Mouse (Mus musculus) right cerebral cortex, postnatal 4 days (tissue): ENCODE measurements around the gene Camsap2.

Experiments
- DNase-seq: peaks from one replicate; pipeline ENCODE4 v3.0.0-alpha.2; 2022

Camsap2 gene

GRCm38 (mm10) chr1:136343727-136344126 lies 2.2 kb downstream of the Camsap2 start:
- no peak for DNase-seq

DNA sequence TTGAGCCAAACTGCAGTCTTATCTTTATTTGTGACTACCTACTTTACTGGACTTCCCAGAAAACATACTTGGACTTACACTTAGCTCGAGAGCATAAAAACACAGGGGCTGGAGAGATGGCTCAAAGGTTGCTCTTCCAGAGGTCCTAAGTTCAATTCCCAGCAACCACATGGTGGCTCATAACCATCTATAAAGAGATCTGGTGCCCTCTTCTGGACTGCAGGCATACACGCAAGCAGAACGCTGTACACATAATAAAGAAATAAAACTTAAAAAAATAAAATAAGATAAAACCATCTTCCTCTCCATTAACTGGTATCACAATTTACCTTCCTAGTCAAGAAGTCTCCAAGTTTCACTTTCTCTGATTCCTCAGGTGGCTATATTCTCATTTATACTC lies 5.4 kb downstream of the Camsap2 start:
- no peak for DNase-seq

DNA sequence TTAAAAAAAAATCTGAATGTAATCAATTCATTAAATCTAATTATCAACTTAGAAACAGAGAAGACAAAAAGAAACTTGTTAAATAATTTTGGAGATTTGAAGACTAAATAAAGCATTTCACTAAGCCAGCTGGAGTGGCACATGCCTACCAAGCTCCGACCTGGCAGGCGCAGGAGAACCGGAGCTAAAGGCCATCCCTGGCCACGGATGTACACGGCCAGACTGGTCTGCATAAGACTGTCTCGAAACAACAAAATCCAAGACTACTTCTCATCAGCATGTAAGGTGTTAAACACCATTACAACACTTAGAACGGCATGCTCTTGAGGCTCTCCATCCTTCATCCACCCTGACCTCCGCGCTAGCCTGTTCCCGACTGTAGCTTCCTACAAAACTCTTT lies 11.2 kb downstream of the Camsap2 start:
- DNase-seq, result no peak

DNA sequence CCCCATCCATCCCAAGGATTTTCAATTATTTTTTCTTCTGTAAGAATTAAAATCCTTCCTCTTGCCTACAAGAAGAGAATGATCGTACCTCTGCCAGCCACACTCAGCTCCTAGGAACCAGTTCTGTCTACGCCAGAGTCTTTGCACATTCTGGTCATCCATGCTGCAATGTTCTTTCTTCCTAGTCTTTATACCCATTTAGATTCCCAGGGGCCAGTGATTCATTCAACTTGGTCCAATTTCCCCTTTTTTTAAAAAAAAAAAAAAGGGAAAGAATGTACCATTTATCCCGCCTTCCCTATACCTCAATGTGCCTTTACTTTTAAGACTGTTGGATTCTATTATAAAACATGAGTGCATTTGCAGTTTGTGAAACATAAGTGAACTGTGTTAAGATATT lies 12.4 kb downstream of the Camsap2 start:
- no peak for DNase-seq

- DNase-seq, result no peak
These were observed 12.8 kb downstream of the Camsap2 start for GRCm38 (mm10) chr1:136333071-136333470.

DNA sequence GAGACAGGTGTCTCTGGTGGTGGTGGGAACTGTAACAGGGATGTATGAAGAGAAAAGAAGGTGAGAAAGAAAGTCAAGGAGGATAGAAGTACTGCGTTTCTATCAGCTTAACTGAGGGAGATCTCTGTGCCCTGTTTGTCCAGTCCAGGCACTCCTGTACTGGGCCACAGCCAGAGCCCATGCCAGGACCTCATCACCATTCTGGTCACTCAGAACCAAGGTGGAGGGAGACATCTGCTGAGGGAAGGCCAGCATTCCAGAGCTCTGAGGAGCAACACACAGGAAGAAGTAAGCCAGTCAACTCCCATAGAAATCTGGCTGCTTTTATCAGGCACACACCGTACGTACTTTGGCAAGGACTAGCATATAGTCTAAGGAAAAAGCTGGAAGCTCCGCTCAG lies 14.1 kb downstream of the Camsap2 start:
- DNase-seq, result no peak

- DNase-seq, result no peak
These were observed 16.5 kb downstream of the Camsap2 start for GRCm38 (mm10) chr1:136329426-136329825.

- no peak for DNase-seq
These were observed 17.3 kb downstream of the Camsap2 start for GRCm38 (mm10) chr1:136328640-136329039.

- no peak for DNase-seq
These were observed 18.3 kb downstream of the Camsap2 start for GRCm38 (mm10) chr1:136327638-136328037.

- DNase-seq, result no peak
These were observed 20.0 kb downstream of the Camsap2 start for GRCm38 (mm10) chr1:136325933-136326332.

DNA sequence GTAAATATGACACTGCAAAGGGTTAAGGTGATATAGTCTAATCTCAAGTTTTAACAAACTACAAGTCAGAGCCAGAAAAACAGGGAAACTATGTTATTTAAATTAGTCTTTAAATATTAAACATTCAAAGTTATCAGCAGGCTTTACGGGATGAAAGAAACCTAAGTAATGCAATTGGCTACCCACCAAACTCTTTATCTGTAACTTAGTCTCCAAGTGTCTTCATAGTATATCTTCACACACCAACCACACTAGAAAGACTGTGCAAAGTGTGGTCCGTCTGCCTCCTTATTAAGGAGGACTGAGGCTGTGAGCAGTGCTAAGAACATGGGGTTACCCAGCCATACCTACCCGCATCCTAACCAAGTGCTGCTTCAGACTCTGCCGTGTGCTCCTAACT lies 23.6 kb downstream of the Camsap2 start:
- DNase-seq, result no peak

GRCm38 (mm10) chr1:136316317-136316716 lies 29.6 kb downstream of the Camsap2 start:
- no peak for DNase-seq

DNA sequence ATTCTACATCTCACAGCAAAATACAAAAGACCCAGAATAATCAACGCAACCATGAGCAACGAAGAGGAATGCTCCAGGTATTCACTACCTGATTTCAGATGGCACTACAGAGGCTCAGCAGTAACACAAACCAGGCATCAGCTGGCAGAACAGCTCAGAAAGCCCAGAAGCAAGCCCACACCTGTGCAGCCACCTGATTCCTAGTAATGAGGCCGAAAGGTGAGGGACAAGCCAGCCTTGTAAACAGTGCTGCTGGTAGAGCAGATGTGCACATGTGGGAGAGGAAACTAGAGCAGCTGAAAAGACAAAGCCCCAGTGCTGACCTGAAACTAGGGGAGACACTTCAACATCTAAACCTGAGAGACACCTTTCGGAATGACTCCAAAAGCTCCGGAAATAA lies 36.7 kb downstream of the Camsap2 start:
- DNase-seq, result no peak

DNA sequence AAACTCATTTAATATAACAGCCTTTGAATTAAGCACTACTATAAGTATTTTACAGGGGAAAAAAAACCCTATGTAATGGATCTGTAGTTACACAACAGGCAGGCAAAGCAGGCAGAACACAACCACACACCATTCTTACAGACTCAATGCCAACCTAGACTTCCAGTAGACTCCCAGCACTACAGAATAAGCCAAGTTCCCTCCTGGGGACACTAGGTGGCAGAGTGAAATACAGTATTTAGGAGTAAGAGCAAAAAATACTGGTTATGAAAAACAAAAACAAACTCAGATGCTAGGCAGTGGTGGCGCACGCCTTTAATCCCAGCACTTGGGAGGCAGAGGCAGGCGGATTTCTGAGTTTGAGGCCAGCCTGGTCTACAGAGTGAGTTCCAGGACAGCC lies 39.5 kb downstream of the Camsap2 start:
- DNase-seq, result peak; percentile 10

DNA sequence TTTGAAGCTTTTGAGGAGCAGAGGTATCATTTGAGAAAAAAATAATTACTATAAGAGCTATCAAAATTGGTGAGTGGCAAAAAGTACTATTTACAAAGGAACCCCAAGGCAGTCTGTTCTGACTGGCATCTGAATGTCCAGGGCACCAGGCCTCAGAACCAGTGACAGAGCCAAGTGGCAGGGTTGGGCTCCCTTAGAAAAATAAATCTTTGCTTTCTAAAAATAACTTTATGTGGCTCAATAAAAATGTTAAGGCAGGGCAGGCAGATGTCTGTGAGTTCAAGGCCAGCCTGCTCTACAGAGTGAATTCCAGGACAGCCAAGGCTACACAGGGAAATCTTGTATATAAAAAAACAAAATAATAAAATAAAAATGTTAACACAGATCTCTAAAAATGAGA lies 51.9 kb downstream of the Camsap2 start:
- DNase-seq, result no peak

DNA sequence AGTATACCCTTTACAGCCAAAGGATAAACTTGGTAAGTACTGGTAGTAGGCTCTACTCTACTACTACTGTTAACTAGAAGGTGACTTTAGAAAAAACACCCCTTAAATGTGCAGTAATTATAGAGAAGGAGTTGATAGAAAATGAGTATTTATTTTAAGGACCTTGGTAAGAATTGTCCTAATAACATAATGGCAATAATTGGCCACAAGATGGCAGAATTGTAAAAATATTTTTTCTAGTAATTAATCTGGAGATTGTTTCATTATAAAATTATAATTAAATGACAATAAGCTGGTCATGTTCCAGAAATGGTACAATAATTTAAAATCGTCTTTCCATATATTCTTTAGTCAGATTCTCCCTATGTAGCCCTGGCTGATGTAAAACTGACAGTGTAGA lies 56.1 kb downstream of the Camsap2 start:
- no peak for DNase-seq

GRCm38 (mm10) chr1:136277366-136277765 lies 68.5 kb downstream of the Camsap2 start:
- no peak for DNase-seq

DNA sequence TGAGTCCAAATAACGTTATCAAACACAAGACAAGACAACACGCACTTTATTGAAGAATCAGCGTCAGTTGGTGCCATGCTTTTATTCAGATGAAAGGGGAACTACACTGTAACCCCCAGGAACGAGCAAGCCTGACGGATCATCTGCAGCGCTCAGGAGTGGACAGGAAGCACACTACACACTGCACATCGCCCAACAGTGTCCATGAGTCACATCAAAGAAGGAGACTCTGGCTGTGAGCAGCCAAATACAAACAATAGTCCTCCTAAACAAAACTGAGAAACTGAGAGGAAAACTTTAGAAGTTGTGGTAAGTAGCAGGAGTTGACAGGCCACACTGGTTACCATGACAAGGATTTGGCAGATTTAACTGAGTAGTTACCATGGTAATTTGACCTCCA lies 77.7 kb downstream of the Camsap2 start:
- DNase-seq, result no peak

- DNase-seq, result no peak
These were observed 79.8 kb downstream of the Camsap2 start for GRCm38 (mm10) chr1:136266127-136266526.

DNA sequence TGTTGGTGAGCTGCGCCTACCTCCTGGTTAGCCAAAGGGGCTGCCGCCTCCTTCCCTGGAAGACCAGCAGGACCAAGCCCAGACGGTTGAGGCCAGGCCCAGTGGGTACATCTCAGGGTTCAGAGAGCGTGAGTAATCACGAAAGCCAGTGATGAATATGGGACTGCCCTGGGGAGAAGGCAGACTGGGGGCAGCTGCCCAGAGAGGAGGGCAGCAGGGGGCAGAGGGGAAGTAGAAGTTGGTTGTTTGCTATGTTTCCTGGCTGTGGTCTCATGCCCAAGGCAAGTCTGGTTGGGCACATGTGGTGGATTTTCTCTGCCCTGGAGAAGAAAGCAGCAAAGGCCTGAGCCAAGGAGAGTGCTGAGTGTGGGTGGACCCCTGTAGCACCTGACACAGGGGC lies 82.5 kb downstream of the Camsap2 start:
- DNase-seq, result no peak

DNA sequence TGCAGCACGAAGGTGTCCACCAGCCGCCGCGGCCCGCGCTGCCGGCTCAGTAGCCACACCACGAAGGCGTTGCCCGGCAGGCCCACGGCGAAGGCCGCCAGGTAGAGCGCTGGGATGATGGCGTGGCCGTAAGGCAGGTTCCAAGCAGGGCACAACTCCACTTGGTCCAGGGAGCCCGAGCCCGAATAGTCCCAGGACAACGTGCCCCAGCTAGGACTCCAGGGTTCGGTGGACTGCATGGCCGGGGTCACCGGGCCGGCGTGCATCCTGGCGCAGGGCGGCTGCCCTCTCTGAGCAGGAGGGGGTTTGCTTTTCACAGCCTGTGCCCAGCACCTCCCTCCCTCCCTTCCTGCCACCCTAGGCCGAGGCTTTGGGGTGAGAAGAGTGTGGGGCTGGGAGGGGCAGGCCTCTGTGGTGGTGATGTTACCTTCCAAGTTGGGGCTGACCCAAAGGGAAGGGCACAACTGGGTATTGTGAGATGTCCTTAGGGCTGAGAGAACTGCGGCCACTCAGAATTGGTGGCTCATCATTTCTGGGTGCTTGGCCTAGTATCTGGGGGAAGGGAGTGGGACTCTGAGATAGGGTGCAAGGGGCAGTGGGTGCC lies 85.2 kb downstream of the Camsap2 start, which contains the start of gene Gpr25:
Gene Gpr25, minus strand, starts transcription at position 239 of the 604 bp plus-strand sequence.
- no peak for DNase-seq

DNA sequence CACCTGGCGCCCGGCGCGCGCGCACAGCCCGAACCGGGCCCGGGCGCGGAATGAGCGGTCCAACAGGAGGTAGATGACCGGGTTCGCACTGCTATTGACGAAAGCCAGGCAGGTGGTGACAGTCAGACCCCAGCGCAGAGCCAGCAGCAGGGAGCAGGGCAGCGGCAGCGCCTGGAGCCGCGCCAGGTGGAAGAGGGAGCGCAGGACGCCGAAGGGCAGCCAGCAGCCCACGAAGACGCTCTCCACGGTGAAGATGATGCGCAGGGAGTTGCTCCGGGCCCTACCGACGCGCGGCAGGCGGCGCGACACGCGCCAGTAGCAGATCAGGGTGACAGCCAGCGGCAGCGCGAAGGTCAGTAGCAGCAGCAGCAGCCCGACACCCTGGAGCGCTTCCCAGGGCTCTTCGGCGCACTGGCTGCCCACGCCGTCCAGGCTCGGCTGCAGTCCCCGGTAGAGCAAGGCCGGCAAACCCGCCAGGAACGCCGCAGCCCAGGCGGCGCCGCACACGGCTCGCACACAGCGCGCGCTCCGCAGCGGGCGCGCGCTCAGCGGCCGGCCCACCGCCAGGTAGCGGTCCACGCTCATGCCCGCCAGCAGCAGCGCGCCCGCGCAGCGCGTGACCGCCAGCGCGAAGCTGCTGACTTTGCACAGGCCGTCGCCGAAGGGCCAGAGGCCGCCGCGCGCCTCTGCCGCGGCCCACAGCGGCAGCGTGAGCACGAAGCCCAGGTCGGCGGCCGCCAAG lies 85.8 kb downstream of the Camsap2 start:
- DNase-seq, result peak; percentile 81

DNA sequence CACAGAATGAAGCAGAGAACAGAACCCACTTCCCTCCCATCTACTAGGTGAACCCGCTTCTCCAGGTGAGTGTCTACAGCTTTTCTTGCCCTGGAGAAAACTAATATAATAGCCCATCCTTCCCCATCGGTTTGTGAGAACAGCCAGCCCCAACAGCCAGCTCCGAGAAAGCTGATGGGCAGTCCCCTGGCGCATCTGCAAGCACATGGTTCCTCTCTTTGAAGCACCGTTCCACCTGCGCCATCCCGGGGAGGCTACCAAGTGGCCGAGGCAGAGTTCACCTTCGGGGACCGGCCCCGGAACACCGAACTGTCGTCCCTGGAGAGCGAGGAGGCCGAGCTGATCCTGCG lies 86.4 kb downstream of the Camsap2 start:
- no peak for DNase-seq

- no peak for DNase-seq
These were observed 87.4 kb downstream of the Camsap2 start for GRCm38 (mm10) chr1:136258495-136258894.

- no peak for DNase-seq
These were observed 90.2 kb downstream of the Camsap2 start for GRCm38 (mm10) chr1:136255657-136256056.
